Mouse (Mus musculus) liver, adult 2 months (tissue): ENCODE measurements at regions not wholly inside any gene's neighbourhood (a gene's known extent, or its start where the extent isn't known, plus 50 kb on each side); places are given as distances from the start of the nearest gene placed in this dataset.
A peak's percentile ranks its signal among the peaks of the same experiment; 100 is the strongest.

Experiments
- DNase-seq: peaks from one replicate; pipeline ENCODE4 v3.0.0-alpha.2; 2011; ENCODE audit warnings: low read depth, low spot score; ENCODE audit errors: extremely low read depth
- H3K27ac ChIP-seq: fragments of 200-500 bp; replicated peaks from 2 replicates; pipeline ENCODE4 v1.5.1; 2012; ENCODE audit warnings: low read depth, mild to moderate bottlenecking, control low read depth, inconsistent platforms, low read length; ENCODE audit not compliant: insufficient read depth
- H3K27me3 ChIP-seq: fragments of 200-500 bp; 2 replicates; pipeline ENCODE4 v1.6.1; 2012; ENCODE audit warnings: mild to moderate bottlenecking, moderate library complexity, low read length, inconsistent platforms; ENCODE audit not compliant: control insufficient read depth, insufficient read depth
- H3K36me3 ChIP-seq: fragments of 200-500 bp; 2 replicates; pipeline ENCODE4 v1.6.1; 2012; ENCODE audit warnings: low read length, inconsistent platforms; ENCODE audit not compliant: control insufficient read depth, insufficient read depth
- H3K4me1 ChIP-seq: fragments of 200-500 bp; 2 replicates; pipeline ENCODE4 v1.6.1; 2011; ENCODE audit warnings: low read length; ENCODE audit not compliant: control insufficient read depth, insufficient read depth
- H3K4me3 ChIP-seq: fragments of 200-500 bp; 2 replicates; pipeline ENCODE4 v1.5.1; 2011; ENCODE audit warnings: low read depth, mild to moderate bottlenecking, control low read depth, low read length, moderate library complexity; ENCODE audit not compliant: insufficient read depth
- H3K79me2 ChIP-seq: fragments of 200-500 bp; 2 replicates; pipeline ENCODE4 v1.6.1; 2012; ENCODE audit warnings: inconsistent platforms, mild to moderate bottlenecking, low read length, moderate library complexity; ENCODE audit not compliant: control insufficient read depth, insufficient read depth
- H3K9ac ChIP-seq: fragments of 200-500 bp; 2 replicates; pipeline ENCODE4 v1.6.1; 2012; ENCODE audit warnings: low read depth, mild to moderate bottlenecking, control low read depth, inconsistent platforms, low read length
- CTCF ChIP-seq: fragments of 200-500 bp; IDR thresholded peaks from 2 replicates; pipeline ENCODE4 v1.5.1; 2011; ENCODE audit warnings: low read depth, low read length, control low read depth
- POLR2A ChIP-seq: fragments of 200-500 bp; IDR thresholded peaks from 2 replicates; pipeline ENCODE4 v1.6.1; 2011; ENCODE audit warnings: low read length, control low read depth; ENCODE audit not compliant: insufficient read depth; ENCODE audit errors: extremely low read depth
- WGBS: fragments of 180-500 bp; shearing (Covaris S2); methylation state at CpG from one replicate; pipeline ENCODE4 v1.1.7; 2018; 5-methylcytosine and 5-hydroxymethylcytosine counted together

- no peaks in the 10 kb centered on the region for H3K79me2 ChIP-seq
- H3K4me3 ChIP-seq: no peak overlapping the region
- DNase-seq: no peak
- no peak for TF ChIP-seq POLR2A
- no peak for TF ChIP-seq CTCF
- H3K36me3 ChIP-seq: no peaks in the 10 kb centered on the region
- WGBS: 44% methylated on average over 8 of the region's 8 CpGs
- H3K27me3 ChIP-seq: no peaks in the 10 kb centered on the region; the same call in 1 of the 2 replicates
- no peak overlapping the region for H3K27ac ChIP-seq
- no peak overlapping the region for H3K9ac ChIP-seq
- no peaks in the 10 kb centered on the region for H3K4me1 ChIP-seq
Measured at GRCm38 (mm10) chr12:30434892-30435291, 61.7 kb upstream of the Sntg2 start.

GRCm38 (mm10) chr12:30432861-30433260 is 59.7 kb upstream of the Sntg2 start:
- H3K36me3 ChIP-seq: no peaks in the 10 kb centered on the region
- no peak for DNase-seq
- no peak overlapping the region for H3K9ac ChIP-seq
- 80% methylated on average over 5 of the region's 5 CpGs for WGBS
- H3K27ac ChIP-seq: no peak overlapping the region
- no peaks in the 10 kb centered on the region for H3K4me1 ChIP-seq
- no peaks in the 10 kb centered on the region for H3K79me2 ChIP-seq
- no peaks in the 10 kb centered on the region; the same call in 1 of the 2 replicates for H3K27me3 ChIP-seq
- no peak overlapping the region for H3K4me3 ChIP-seq
- TF ChIP-seq POLR2A (no peak), CTCF (no peak)

GRCm38 (mm10) chr12:30430641-30431040 is 57.5 kb upstream of the Sntg2 start:
- no peak overlapping the region for H3K9ac ChIP-seq
- H3K27me3 ChIP-seq: no peaks in the 10 kb centered on the region; the same call in 1 of the 2 replicates
- WGBS: 68% methylated on average over 3 of the region's 3 CpGs
- no peaks in the 10 kb centered on the region for H3K79me2 ChIP-seq
- H3K27ac ChIP-seq: no peak overlapping the region
- DNase-seq: no peak
- TF ChIP-seq POLR2A: no peak
- TF ChIP-seq CTCF: no peak
- H3K4me1 ChIP-seq: no peaks in the 10 kb centered on the region
- H3K36me3 ChIP-seq: no peaks in the 10 kb centered on the region
- H3K4me3 ChIP-seq: no peak overlapping the region

GRCm38 (mm10) chr12:30425301-30425700 is 52.1 kb upstream of the Sntg2 start:
- no peaks in the 10 kb centered on the region for H3K36me3 ChIP-seq
- 50% methylated on average over 2 of the region's 2 CpGs for WGBS
- no peaks in the 10 kb centered on the region for H3K27me3 ChIP-seq
- H3K9ac ChIP-seq: no peak overlapping the region
- TF ChIP-seq CTCF (no peak), POLR2A (no peak)
- H3K79me2 ChIP-seq: no peaks in the 10 kb centered on the region
- no peak overlapping the region for H3K27ac ChIP-seq
- no peak overlapping the region for H3K4me3 ChIP-seq
- H3K4me1 ChIP-seq: no peaks in the 10 kb centered on the region
- DNase-seq: peak; percentile 7
